Mouse (Mus musculus): ENCODE results near the gene Tmem132c.

DNA sequence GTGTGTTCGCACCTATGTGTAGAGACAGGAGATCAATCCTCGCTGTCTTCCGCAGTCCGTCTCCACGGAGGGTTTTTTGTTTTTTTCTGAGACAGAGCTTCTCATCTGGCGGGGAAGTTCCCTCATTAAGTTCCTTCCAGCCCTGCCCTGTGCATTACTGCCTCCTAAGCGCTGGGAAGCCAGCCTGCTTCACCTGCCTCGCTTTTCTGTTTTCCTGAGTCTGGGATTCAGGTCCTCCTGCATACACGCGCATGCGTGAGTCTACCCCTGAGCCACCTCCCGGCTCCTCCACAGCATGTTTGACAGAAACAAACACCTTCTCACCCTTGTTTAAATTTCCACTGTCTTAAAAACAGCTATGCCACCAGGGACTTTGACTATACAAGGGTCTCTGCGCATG lies 2.0 kb downstream of the Tmem132c start:
- TF ChIP-seq CTCF (IDR thresholded peaks at IDR 0.05; ENCODE audit: low read depth) (no peak), EP300 (optimal IDR thresholded peaks at IDR 0.05) (no peak)

Measured in stomach, postnatal 0 days (tissue).